Mouse (Mus musculus) heart, postnatal 0 days (tissue): Measurements from ENCODE around the gene Tmem262. TPM values are rescaled to one million over a fixed set of nuclear protein-coding genes. Genes with fewer than 3 reads are reported as not detected.
A peak's percentile ranks its signal among the peaks of the same experiment; 100 is the strongest.

Experiments
- ATAC-seq: fragments of 200-750 bp; cut with Nextera tagmentation; 2 replicates; pipeline ENCODE4 v1.8.0; 2017; ENCODE audit warnings: low read depth, moderate number of reproducible peaks, moderate library complexity; ENCODE audit not compliant: insufficient read depth
- DNase-seq: peaks from one replicate; pipeline ENCODE4 v3.0.0-alpha.2; 2016; ENCODE audit warnings: low spot score
- H3K27ac ChIP-seq: fragments of 300-500 bp; sonication (generic); 2 replicates; pipeline ENCODE4 v1.5.1; 2014; ENCODE audit warnings: low read depth, mild to moderate bottlenecking
- H3K27me3 ChIP-seq: fragments of 300-500 bp; sonication (generic); 2 replicates; pipeline ENCODE4 v1.6.1; 2014; ENCODE audit warnings: low read length, mixed read lengths; ENCODE audit not compliant: control insufficient read depth, insufficient read depth
- H3K36me3 ChIP-seq: fragments of 300-500 bp; sonication (generic); replicated peaks from 2 replicates; pipeline ENCODE4 v1.6.1; 2014; ENCODE audit warnings: low read length, mixed read lengths; ENCODE audit not compliant: control insufficient read depth, insufficient read depth
- H3K4me1 ChIP-seq: fragments of 300-500 bp; sonication (generic); 2 replicates; pipeline ENCODE4 v1.6.1; 2014; ENCODE audit warnings: antibody characterized with exemption; ENCODE audit not compliant: control insufficient read depth, insufficient read depth
- H3K4me2 ChIP-seq: fragments of 300-500 bp; sonication (generic); 2 replicates; pipeline ENCODE4 v1.6.1; 2014; ENCODE audit warnings: low read depth, mild to moderate bottlenecking, low read length, moderate library complexity
- H3K4me3 ChIP-seq: fragments of 300-500 bp; sonication (generic); 2 replicates; pipeline ENCODE4 v1.5.1; 2014; ENCODE audit warnings: low read depth, low read length
- H3K9ac ChIP-seq: fragments of 300-500 bp; sonication (generic); replicated peaks from 2 replicates; pipeline ENCODE4 v1.6.1; 2014; ENCODE audit warnings: low read depth, low read length, mixed read lengths
- H3K9me3 ChIP-seq: fragments of 300-500 bp; sonication (generic); replicated peaks from 2 replicates; pipeline ENCODE4 v1.6.1; 2016; ENCODE audit warnings: low read length; ENCODE audit not compliant: control insufficient read depth
- CTCF ChIP-seq: IDR thresholded peaks from 2 replicates; pipeline ENCODE4 v1.5.1; 2016; ENCODE audit warnings: antibody characterized with exemption, control low read depth, low read depth
- EP300 ChIP-seq: IDR thresholded peaks from 2 replicates; pipeline ENCODE4 v1.6.1; 2016; ENCODE audit warnings: antibody characterized with exemption, low read depth
- WGBS: fragments of 180-500 bp; shearing (Covaris S2); extraction: QIAGEN DNeasy Blood & Tissue Kit; methylation state at CpG from one replicate; pipeline ENCODE4 v1.1.7; 2014; 5-methylcytosine and 5-hydroxymethylcytosine counted together
- polyA plus RNA-seq: library from polyadenylated mRNA; unstranded; fragments of >200 nt; fragmentation: Nextera tagmentation; extraction: Ambion mirVana; gene quantifications from 2 replicates; pipeline ENCODE4 v1.2.1, GENCODE M21; 2015
- total RNA-seq: library from RNA; depleted of rRNA; stranded (reverse); fragments of >200 nt; gene quantifications from 2 replicates; pipeline ENCODE4 v1.2.3, GENCODE M21; 2014; ENCODE audit warnings: low replicate concordance

The Tmem262 gene
- total and polyA plus RNA-seq, 2 experiments from 2014 or later, result not detected

DNA sequence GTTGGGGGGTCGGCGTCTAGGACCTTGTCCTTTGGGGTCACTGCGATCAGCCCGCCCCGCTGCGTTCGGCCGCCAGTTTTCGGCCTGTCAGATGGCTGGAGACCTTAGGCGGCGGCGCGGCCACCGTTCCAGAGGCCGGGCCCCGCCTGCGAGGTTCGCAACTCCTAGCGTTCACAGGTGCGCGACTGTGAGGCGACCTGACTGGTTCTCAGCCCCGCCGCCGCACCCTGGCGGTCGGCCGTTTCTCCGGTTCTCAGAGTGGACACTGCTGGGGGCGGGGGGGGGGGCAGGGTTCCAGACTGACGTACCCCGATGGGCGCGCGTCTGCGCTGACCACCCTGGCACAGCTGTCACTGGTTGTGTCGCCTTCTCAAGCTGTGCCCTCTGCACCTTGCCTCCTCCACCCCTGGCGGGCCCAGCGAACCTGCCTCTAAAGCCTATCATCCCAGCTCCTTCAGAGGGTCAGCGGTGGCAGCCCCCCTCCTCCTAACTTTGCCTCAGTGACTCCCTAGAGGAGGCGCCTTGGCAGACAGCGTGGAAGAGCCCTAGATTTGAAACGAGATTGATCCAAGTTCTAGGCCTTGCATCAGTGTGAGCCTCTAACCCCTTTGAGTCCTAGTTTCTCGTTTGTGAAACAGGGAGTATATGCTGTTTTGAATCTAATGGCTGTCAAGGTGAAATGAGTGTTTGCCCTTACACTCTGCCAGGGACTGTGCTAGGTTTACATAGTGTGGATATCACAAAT lies 32.5 kb upstream of the Tmem262 start:
- peaks cover 43% of the 10 kb centered on the region for H3K36me3 ChIP-seq
- H3K9me3 ChIP-seq, result no peaks in the 10 kb centered on the region
- H3K4me1 ChIP-seq, result peaks cover 15% of the 10 kb centered on the region
- peak overlapping the region; percentile 88 for H3K9ac ChIP-seq
- H3K4me3 ChIP-seq, result peak overlapping the region; percentile 73
- peak overlapping the region; percentile 97 for H3K27ac ChIP-seq
- H3K4me2 ChIP-seq, result peak overlapping the region; percentile 97
- H3K27me3 ChIP-seq, result no peaks in the 10 kb centered on the region
- under 1% methylated on average over 42 of the region's 44 CpGs for WGBS
- DNase-seq, result no peak
- peak; percentile 3; the same call in 1 of the 2 replicates for ATAC-seq
- TF ChIP-seq EP300 (no peak), CTCF (no peak)

DNA sequence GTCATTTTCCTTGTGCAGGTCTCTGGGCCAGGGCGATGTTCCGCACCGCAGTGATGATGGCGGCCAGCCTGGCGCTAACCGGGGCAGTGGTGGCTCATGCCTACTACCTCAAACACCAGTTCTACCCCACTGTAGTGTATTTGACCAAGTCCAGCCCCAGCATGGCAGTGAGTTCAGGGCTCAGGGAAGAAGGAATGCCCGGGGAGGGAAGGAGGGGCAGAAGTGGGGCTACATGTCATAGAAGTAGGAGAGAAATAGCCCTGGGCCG lies 32.0 kb upstream of the Tmem262 start:
- WGBS, result 74% methylated on average over 8 of the region's 8 CpGs
- ATAC-seq, result no peak
- TF ChIP-seq EP300 (no peak), CTCF (no peak)

DNA sequence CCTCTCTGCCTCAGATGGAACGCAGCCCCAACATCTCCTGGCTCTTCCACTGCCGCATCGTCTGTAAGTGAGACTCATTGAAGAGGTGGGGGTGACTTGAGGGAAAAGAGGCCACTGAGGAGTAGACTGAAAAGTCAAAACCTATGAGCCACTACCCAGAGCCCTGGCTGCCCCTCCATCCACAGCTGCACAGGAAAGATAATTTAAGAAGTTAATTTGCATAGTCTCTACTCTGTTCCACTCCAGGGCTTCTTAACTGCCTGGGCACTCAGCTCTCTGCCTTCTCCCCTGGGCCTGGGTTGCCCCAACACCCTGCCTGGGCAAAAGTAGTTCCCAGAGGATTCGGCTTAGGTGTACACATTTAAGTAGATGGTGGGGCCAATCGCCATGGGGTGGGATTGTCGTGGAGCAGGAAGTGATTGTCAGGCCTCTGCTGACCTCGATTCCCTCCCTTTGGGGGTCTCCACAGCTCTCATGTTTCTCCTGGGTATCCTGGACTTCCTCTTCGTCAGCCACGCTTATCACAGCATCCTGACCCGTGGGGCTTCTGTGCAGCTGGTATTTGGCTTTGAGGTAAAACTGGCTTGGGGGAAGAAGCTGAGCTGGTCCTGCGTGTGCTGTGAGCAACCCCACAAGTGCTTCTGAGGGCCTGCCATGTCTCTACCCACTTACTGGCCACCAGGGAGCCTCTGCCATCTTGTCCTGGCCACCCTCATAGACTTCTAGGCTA lies 31.0 kb upstream of the Tmem262 start:
- ATAC-seq (no peak), DNase-seq (no peak)
- Histone ChIP-seq H3K4me2 (no peak overlapping the region), H3K27me3 (no peaks in the 10 kb centered on the region), H3K9me3 (no peaks in the 10 kb centered on the region), H3K27ac (no peak overlapping the region), H3K4me1 (peaks cover 15% of the 10 kb centered on the region), H3K4me3 (no peak overlapping the region), H3K36me3 (peaks cover 59% of the 10 kb centered on the region), H3K9ac (no peak overlapping the region)
- WGBS, result 81% methylated on average over 11 of the region's 11 CpGs
- no peak for TF ChIP-seq CTCF
- no peak for TF ChIP-seq EP300

More for the DNA sequence above, 32.0 kb upstream of the Tmem262 start:
- H3K4me3 ChIP-seq, result peak overlapping the region; percentile 73
- no peaks in the 10 kb centered on the region for H3K9me3 ChIP-seq
- peaks cover 48% of the 10 kb centered on the region for H3K36me3 ChIP-seq
- H3K4me2 ChIP-seq, result peak overlapping the region; percentile 97
- DNase-seq, result no peak
- peak overlapping the region; percentile 88 for H3K9ac ChIP-seq
- H3K4me1 ChIP-seq, result peaks cover 15% of the 10 kb centered on the region
- no peak overlapping the region for H3K27ac ChIP-seq
- H3K27me3 ChIP-seq, result no peaks in the 10 kb centered on the region

DNA sequence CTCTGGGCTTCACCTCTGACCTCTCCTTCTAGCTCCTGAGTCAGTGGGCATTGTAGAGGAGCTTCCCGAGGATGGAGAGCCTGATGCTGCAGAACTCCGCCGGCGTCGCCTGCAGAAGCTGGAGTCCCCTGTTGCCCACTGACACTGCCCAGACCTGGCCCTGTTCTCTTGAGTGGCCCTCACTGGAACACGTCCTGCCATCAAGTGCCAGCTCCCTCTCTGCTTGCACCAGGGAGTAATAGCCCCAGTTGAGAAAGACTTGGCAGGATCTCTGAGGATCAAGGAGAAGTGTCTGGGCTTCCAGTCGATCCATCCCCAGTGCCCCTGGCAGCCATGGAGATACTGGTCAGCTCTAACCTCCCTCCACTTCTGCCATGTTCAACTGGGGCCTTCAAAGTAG lies 27.3 kb upstream of the Tmem262 start:
- no peaks in the 10 kb centered on the region for H3K27me3 ChIP-seq
- H3K27ac ChIP-seq, result no peak overlapping the region
- no peak overlapping the region for H3K4me2 ChIP-seq
- no peak overlapping the region for H3K4me3 ChIP-seq
- no peak for ATAC-seq
- peaks cover 18% of the 10 kb centered on the region for H3K4me1 ChIP-seq
- H3K9me3 ChIP-seq, result no peaks in the 10 kb centered on the region
- DNase-seq, result no peak
- H3K9ac ChIP-seq, result no peak overlapping the region
- no peak for TF ChIP-seq CTCF
- no peak for TF ChIP-seq EP300
- WGBS, result 66% methylated on average over 7 of the region's 7 CpGs
- peaks cover 77% of the 10 kb centered on the region for H3K36me3 ChIP-seq

DNA sequence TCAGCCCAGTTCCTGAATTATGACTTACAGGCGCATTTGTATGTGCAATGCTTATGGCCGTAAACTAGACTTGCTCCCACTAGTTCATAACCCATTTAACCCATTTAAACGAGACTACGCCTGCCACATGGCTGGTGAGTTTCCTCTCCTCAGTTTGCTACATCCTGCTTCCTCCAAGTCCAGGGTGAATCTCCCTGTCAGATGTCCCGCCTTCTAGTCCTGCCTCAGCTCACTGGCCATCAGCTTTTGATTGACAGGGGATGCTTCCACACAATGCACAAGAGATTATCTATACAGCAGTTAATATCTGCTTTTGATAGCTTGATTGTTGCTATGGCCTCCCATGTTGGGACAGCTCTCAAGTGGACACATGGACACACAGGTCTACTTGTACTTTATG lies 25.5 kb upstream of the Tmem262 start:
- 74% methylated on average over 5 of the region's 5 CpGs for WGBS
- H3K27ac ChIP-seq, result no peak overlapping the region
- DNase-seq (no peak), ATAC-seq (no peak)
- H3K9ac ChIP-seq, result no peak overlapping the region
- peaks cover 71% of the 10 kb centered on the region for H3K36me3 ChIP-seq
- H3K4me3 ChIP-seq, result no peak overlapping the region
- no peak overlapping the region for H3K4me2 ChIP-seq
- H3K27me3 ChIP-seq, result no peaks in the 10 kb centered on the region
- peaks cover 19% of the 10 kb centered on the region for H3K4me1 ChIP-seq
- TF ChIP-seq CTCF (no peak), EP300 (no peak)
- no peaks in the 10 kb centered on the region for H3K9me3 ChIP-seq
